Comparison of ENCODE assay signal across 18 mouse cellular contexts in genomic region chr4:83526988-83527334, GRCm38 (mm10). TPM values are rescaled to one million over a fixed set of nuclear protein-coding genes. Genes with fewer than 3 reads are reported as not detected.
DNase-seq lines count a peak whose midpoint lies in the region; ATAC-seq and TF ChIP-seq lines count a peak whose summit lies in the region.
"Had no signal": no experiment of that assay in that cellular context is flagged by ENCODE, and none has a peak within 500 bp of the region (broad histone marks: within the 10 kb centered on the region; RNA-seq: fewer than 3 reads in every experiment).

No protein-coding gene starts in this region.

- TF ChIP-seq CTCF in lung, adult 2 months (IDR thresholded peaks at IDR 0.05; ENCODE audit: insufficient read depth, low read length) = no peak
- no peak for TF ChIP-seq CTCF in liver, postnatal 0 days (IDR thresholded peaks at IDR 0.05; ENCODE audit: low read depth)

- no peak for TF ChIP-seq POLR2A in lung, adult 2 months (IDR thresholded peaks at IDR 0.05; ENCODE audit: borderline replicate concordance, extremely low read depth, low read depth, low read length)

- H3K4me1 ChIP-seq in lung, embryonic 15.5 days = peaks cover 13% of the 10 kb centered on the region
- no peaks in the 10 kb centered on the region; the same call in 1 of the 2 replicates for H3K4me1 ChIP-seq in lung, adult 2 months (ENCODE audit: control insufficient read depth, insufficient read depth, low read length)
- peaks cover 13% of the 10 kb centered on the region; the same call in 1 of the 2 replicates for H3K4me1 ChIP-seq in liver, postnatal 0 days (ENCODE audit: insufficient read depth)

- no peak overlapping the region for H3K9ac ChIP-seq in lung, embryonic 15.5 days
- no peak overlapping the region for H3K9ac ChIP-seq in liver, postnatal 0 days (replicated peaks)
- H3K9ac ChIP-seq: intestine, embryonic 15.5 days; limb, embryonic 15.5 days; neural tube, embryonic 13.5 days had no signal

- WGBS in lung, embryonic 15.5 days = 35% methylated on average over 6 of the region's 6 CpGs
- 61% methylated on average over 6 of the region's 6 CpGs for WGBS in lung, adult 2 months
- 66% methylated on average over 6 of the region's 6 CpGs for WGBS in liver, postnatal 0 days (ENCODE audit: insufficient replicate concordance)

- H3K4me2 ChIP-seq in lung, embryonic 15.5 days = 0 out of 2 replicates have a peak overlapping the region, but pooled peaks have one; percentile 84
- 0 out of 2 replicates have a peak overlapping the region, but pooled peaks have one; percentile 95 for H3K4me2 ChIP-seq in liver, postnatal 0 days (ENCODE audit: low read depth, low read length)

- H3K9me3 ChIP-seq in lung, embryonic 15.5 days = no peaks in the 10 kb centered on the region
- no peaks in the 10 kb centered on the region for H3K9me3 ChIP-seq in liver, postnatal 0 days (ENCODE audit: low read length)
- H3K9me3 ChIP-seq: embryonic facial prominence, embryonic 13.5 days; G1E; hindbrain, embryonic 13.5 days; intestine, embryonic 15.5 days; limb, embryonic 15.5 days; neural tube, embryonic 13.5 days had no signal

- H3K36me3 ChIP-seq in lung, embryonic 15.5 days = no peaks in the 10 kb centered on the region
- no peaks in the 10 kb centered on the region for H3K36me3 ChIP-seq in liver, postnatal 0 days (replicated peaks; ENCODE audit: insufficient read depth, low read length)
- H3K36me3 ChIP-seq: embryonic facial prominence, embryonic 13.5 days; hindbrain, embryonic 13.5 days; intestine, embryonic 15.5 days; limb, embryonic 15.5 days; neural tube, embryonic 13.5 days had no signal

- H3K4me3 ChIP-seq in lung, embryonic 15.5 days = no peak overlapping the region
- no peak overlapping the region for H3K4me3 ChIP-seq in lung, adult 2 months (replicated peaks; ENCODE audit: extremely low read depth, low read depth, low read length)
- no peak overlapping the region for H3K4me3 ChIP-seq in liver, postnatal 0 days (ENCODE audit: low read depth, low read length)

- no peak overlapping the region for H3K27ac ChIP-seq in lung, embryonic 15.5 days
- no peak overlapping the region for H3K27ac ChIP-seq in liver, postnatal 0 days (ENCODE audit: low read depth)
- H3K27ac ChIP-seq: embryonic facial prominence, embryonic 13.5 days; hindbrain, embryonic 13.5 days; intestine, embryonic 15.5 days; limb, embryonic 15.5 days; neural tube, embryonic 13.5 days had no signal

- no peak for TF ChIP-seq EP300 in liver, postnatal 0 days (IDR thresholded peaks at IDR 0.05; ENCODE audit: low read depth)

- no peak for ATAC-seq in lung, embryonic 15.5 days (ENCODE audit: borderline replicate concordance, extremely low read depth, low FRiP score, low TSS enrichment)
- no peak for ATAC-seq in liver, postnatal 0 days
- no peak for ATAC-seq in activated CD4-positive, CD25-positive, alpha-beta regulatory T cell, adult 4 months
- ATAC-seq: forebrain, embryonic 16.5 days; intestine, embryonic 15.5 days had no signal

- peak; percentile 7 for DNase-seq in embryo, embryonic 10 days (ENCODE audit: low spot score)
- no peak for DNase-seq in embryo, embryonic 9.5 days (ENCODE audit: extremely low spot score)
- no peak for DNase-seq in lung, adult 2 months
- peak; percentile 36 for DNase-seq in liver
- DNase-seq in liver, postnatal 0 days = no peak
- DNase-seq in layer of hippocampus, adult 18-20 months (ENCODE audit: low spot score in 2 of 2) = no peak
- DNase-seq: cerebellum, adult 8-10 months; right cerebral cortex, adult 18-20 months; thymus, postnatal 25 days had no signal

- H3K27me3 ChIP-seq in lung, embryonic 15.5 days = no peaks in the 10 kb centered on the region
- H3K27me3 ChIP-seq in liver, postnatal 0 days (ENCODE audit: insufficient read depth, low read length) = no peaks in the 10 kb centered on the region
- H3K27me3 ChIP-seq: embryonic facial prominence, embryonic 13.5 days; hindbrain, embryonic 13.5 days; intestine, embryonic 15.5 days; limb, embryonic 15.5 days; neural tube, embryonic 13.5 days had no signal

RNA-seq across cellular contexts. Expression of gene Ccdc171, which starts 1.6 kb away (rescaled TPM):
- polyA plus RNA-seq in lung, embryonic 15.5 days (2015; fragmentation: Nextera tagmentation; extraction: Ambion mirVana) = 3.0 and 3.6 TPM in 2 replicates
- polyA plus RNA-seq in lung, adult 2 months (2012; rRNA removed) = 0.81 and 1.5 TPM in 2 replicates
- 0.47 and 0.60 TPM in 2 replicates for polyA plus RNA-seq in liver, postnatal 0 days (2015; fragmentation: Nextera tagmentation; extraction: Ambion mirVana)
- total RNA-seq in layer of hippocampus, adult 18-20 months (2021) = 1 to 10 TPM; 4.0 to 6.0 TPM
- polyA plus RNA-seq in activated CD4-positive, CD25-positive, alpha-beta regulatory T cell, adult 4 months (2017; shearing (Covaris generic)) = 10 to 100 TPM; 10.7 to 13.4 TPM

RNA-seq across cellular contexts. Expression of gene Psip1, which starts 40.7 kb away (rescaled TPM):
- 113 and 119 TPM in 2 replicates for polyA plus RNA-seq in lung, embryonic 15.5 days (2015; fragmentation: Nextera tagmentation; extraction: Ambion mirVana)
- polyA plus RNA-seq in lung, adult 2 months (2012; rRNA removed) = 18.0 and 24.0 TPM in 2 replicates
- polyA plus RNA-seq in liver, postnatal 0 days (2015; fragmentation: Nextera tagmentation; extraction: Ambion mirVana) = 29.9 and 30.1 TPM in 2 replicates
- total RNA-seq in layer of hippocampus, adult 18-20 months (2021) = 100 to 1,000 TPM; 204 to 211 TPM
- polyA plus RNA-seq in activated CD4-positive, CD25-positive, alpha-beta regulatory T cell, adult 4 months (2017; shearing (Covaris generic)) = 10 to 100 TPM; 57.4 to 63.3 TPM

Comparison
In these comparisons a context has a peak if more than half of its experiments do, and no peak if none do; other contexts are left out.
1. DNase-seq: peak in embryo, embryonic 10 days (single experiment) and liver (single experiment); none in embryo, embryonic 9.5 days (single experiment), lung, adult 2 months (single experiment), liver, postnatal 0 days (single experiment) and layer of hippocampus, adult 18-20 months (0 of 2).